Mouse (Mus musculus): ENCODE results near the gene Nt5c1a.

- TF ChIP-seq POLR2A (IDR thresholded peaks at IDR 0.05; ENCODE audit: low read depth, low read length) (no peak), CTCF (conservative IDR thresholded peaks at IDR 0.05; ENCODE audit: insufficient read depth, insufficient read length, low read depth, low read length) (no peak)
Measured at GRCm38 (mm10) chr4:123215367-123215766, 14.1 kb downstream of the Nt5c1a start.
